Mouse (Mus musculus) liver, embryonic 16.5 days (tissue): ENCODE results near the gene Tmem56. TPM values are rescaled to one million over a fixed set of nuclear protein-coding genes. Genes with fewer than 3 reads are reported as not detected.

Experiments
- ATAC-seq: fragments of 200-750 bp; cut with Nextera tagmentation; 2 replicates; pipeline ENCODE4 v1.8.0; 2017; ENCODE audit warnings: low read depth, mild to moderate bottlenecking, moderate number of reproducible peaks, moderate library complexity
- H3K27ac ChIP-seq: fragments of 300-500 bp; sonication (generic); 2 replicates; pipeline ENCODE4 v1.5.1; 2014; ENCODE audit warnings: mild to moderate bottlenecking, low read length
- H3K27me3 ChIP-seq: fragments of 300-500 bp; sonication (generic); 2 replicates; pipeline ENCODE4 v1.6.1; 2014; ENCODE audit warnings: low read depth, low read length, mixed read lengths; ENCODE audit not compliant: control insufficient read depth, insufficient read depth
- H3K36me3 ChIP-seq: fragments of 300-500 bp; sonication (generic); 2 replicates; pipeline ENCODE4 v1.6.1; 2014; ENCODE audit warnings: mild to moderate bottlenecking; ENCODE audit not compliant: control insufficient read depth, insufficient read depth
- H3K4me1 ChIP-seq: fragments of 300-500 bp; sonication (generic); 2 replicates; pipeline ENCODE4 v1.6.1; 2014; ENCODE audit warnings: low read depth, low read length, mixed read lengths; ENCODE audit not compliant: control insufficient read depth
- H3K4me2 ChIP-seq: fragments of 300-500 bp; sonication (generic); 2 replicates; pipeline ENCODE4 v1.6.1; 2014; ENCODE audit warnings: low read depth, low read length, mixed read lengths
- H3K4me3 ChIP-seq: fragments of 300-500 bp; sonication (generic); 2 replicates; pipeline ENCODE4 v1.5.1; 2014; ENCODE audit warnings: low read depth, mild to moderate bottlenecking, low read length
- H3K9ac ChIP-seq: fragments of 300-500 bp; sonication (generic); 2 replicates; pipeline ENCODE4 v1.6.1; 2014; ENCODE audit warnings: low read depth, low read length
- H3K9me3 ChIP-seq: fragments of 300-500 bp; sonication (generic); replicated peaks from 2 replicates; pipeline ENCODE4 v1.6.1; 2016; ENCODE audit warnings: low read length; ENCODE audit not compliant: control insufficient read depth
- WGBS: fragments of 180-500 bp; shearing (Covaris S2); extraction: QIAGEN DNeasy Blood & Tissue Kit; methylation state at CpG from one replicate; pipeline ENCODE4 v1.1.7; 2014; ENCODE audit not compliant: insufficient replicate concordance; 5-methylcytosine and 5-hydroxymethylcytosine counted together
- polyA plus RNA-seq: library from polyadenylated mRNA; unstranded; fragments of >200 nt; fragmentation: Nextera tagmentation; extraction: Ambion mirVana; gene quantifications from 2 replicates; pipeline ENCODE4 v1.2.1, GENCODE M21; 2015

The Tmem56 gene
- polyA plus RNA-seq, 1 experiment from 2014 or later = 12.8 TPM

- Histone ChIP-seq H3K9me3 (no peaks in the 10 kb centered on the region), H3K36me3 (no peaks in the 10 kb centered on the region), H3K4me2 (peak overlapping the region; percentile 66), H3K4me1 (peaks cover 49% of the 10 kb centered on the region), H3K9ac (peak overlapping the region; percentile 58), H3K27ac (peak overlapping the region; percentile 93), H3K4me3 (peak overlapping the region; percentile 18; the same call in 1 of the 2 replicates), H3K27me3 (no peaks in the 10 kb centered on the region; the same call in 1 of the 2 replicates)
- ATAC-seq = peak; percentile 47
- WGBS = 48% methylated on average over 5 of the region's 5 CpGs
Observed at GRCm38 (mm10) chr3:121267283-121267682, 15.6 kb downstream of the Tmem56 start.

GRCm38 (mm10) chr3:121264242-121264641, 18.7 kb downstream of the Tmem56 start:
- Histone ChIP-seq H3K9me3 (no peaks in the 10 kb centered on the region), H3K4me1 (peaks cover 67% of the 10 kb centered on the region), H3K27me3 (no peaks in the 10 kb centered on the region; the same call in none of the 2 replicates), H3K36me3 (no peaks in the 10 kb centered on the region), H3K27ac (peak overlapping the region; percentile 90), H3K4me2 (peak overlapping the region; percentile 98), H3K9ac (peak overlapping the region; percentile 51; the same call in 1 of the 2 replicates), H3K4me3 (0 out of 2 replicates have a peak overlapping the region, but pooled peaks have one; percentile 18)
- WGBS = 12% methylated on average over 6 of the region's 6 CpGs
- ATAC-seq = peak; percentile 57

- peak overlapping the region; percentile 92 for H3K27ac ChIP-seq
- WGBS = 1% methylated on average over 20 of the region's 20 CpGs
- ATAC-seq = peak; percentile 47
- no peaks in the 10 kb centered on the region; the same call in none of the 2 replicates for H3K27me3 ChIP-seq
- peak overlapping the region; percentile 97 for H3K9ac ChIP-seq
- no peaks in the 10 kb centered on the region for H3K36me3 ChIP-seq
- peak overlapping the region; percentile 94 for H3K4me3 ChIP-seq
- H3K4me1 ChIP-seq = peaks cover 73% of the 10 kb centered on the region
- H3K4me2 ChIP-seq = peak overlapping the region; percentile 98
- no peaks in the 10 kb centered on the region for H3K9me3 ChIP-seq
Observed at GRCm38 (mm10) chr3:121263205-121263548, 19.7 kb downstream of the Tmem56 start.

GRCm38 (mm10) chr3:121262521-121263204, 20.2 kb downstream of the Tmem56 start:
- peak overlapping the region; percentile 94 for H3K4me3 ChIP-seq
- no peaks in the 10 kb centered on the region for H3K36me3 ChIP-seq
- peaks cover 68% of the 10 kb centered on the region for H3K4me1 ChIP-seq
- under 1% methylated on average over 87 of the region's 97 CpGs for WGBS
- H3K27me3 ChIP-seq = no peaks in the 10 kb centered on the region; the same call in none of the 2 replicates
- ATAC-seq = peak; percentile 77
- peak overlapping the region; percentile 92 for H3K27ac ChIP-seq
- H3K9ac ChIP-seq = peak overlapping the region; percentile 97
- H3K9me3 ChIP-seq = no peaks in the 10 kb centered on the region
- peak overlapping the region; percentile 98 for H3K4me2 ChIP-seq

GRCm38 (mm10) chr3:121261939-121262520, 20.9 kb downstream of the Tmem56 start:
- Histone ChIP-seq H3K36me3 (no peaks in the 10 kb centered on the region), H3K9me3 (no peaks in the 10 kb centered on the region), H3K27me3 (no peaks in the 10 kb centered on the region; the same call in none of the 2 replicates), H3K9ac (peak overlapping the region; percentile 97), H3K4me3 (peak overlapping the region; percentile 94), H3K4me1 (peaks cover 64% of the 10 kb centered on the region), H3K4me2 (peak overlapping the region; percentile 98), H3K27ac (peak overlapping the region; percentile 92)
- WGBS = 4% methylated on average over 21 of the region's 21 CpGs
- no peak for ATAC-seq

GRCm38 (mm10) chr3:121261251-121261650, 21.6 kb downstream of the Tmem56 start:
- Histone ChIP-seq H3K36me3 (no peaks in the 10 kb centered on the region), H3K4me1 (peaks cover 57% of the 10 kb centered on the region), H3K27ac (peak overlapping the region; percentile 84), H3K27me3 (no peaks in the 10 kb centered on the region; the same call in none of the 2 replicates), H3K4me2 (peak overlapping the region; percentile 65), H3K4me3 (peak overlapping the region; percentile 94), H3K9me3 (no peaks in the 10 kb centered on the region), H3K9ac (peak overlapping the region; percentile 63)
- peak; percentile 25 for ATAC-seq
- 32% methylated on average over 7 of the region's 7 CpGs for WGBS

- Histone ChIP-seq H3K27ac (peak overlapping the region; percentile 84), H3K9ac (peak overlapping the region; percentile 63), H3K4me3 (peak overlapping the region; percentile 94), H3K9me3 (no peaks in the 10 kb centered on the region), H3K4me2 (peak overlapping the region; percentile 65), H3K4me1 (peaks cover 54% of the 10 kb centered on the region), H3K27me3 (no peaks in the 10 kb centered on the region; the same call in none of the 2 replicates), H3K36me3 (no peaks in the 10 kb centered on the region)
- no peak for ATAC-seq
- 37% methylated on average over 1 of the region's 1 CpGs for WGBS
Observed at GRCm38 (mm10) chr3:121260831-121261230, 22.1 kb downstream of the Tmem56 start.

- no peaks in the 10 kb centered on the region; the same call in none of the 2 replicates for H3K27me3 ChIP-seq
- peaks cover 48% of the 10 kb centered on the region for H3K4me1 ChIP-seq
- H3K4me3 ChIP-seq = peak overlapping the region; percentile 94
- no peak for ATAC-seq
- 79% methylated on average over 7 of the region's 7 CpGs for WGBS
- peak overlapping the region; percentile 28 for H3K9ac ChIP-seq
- H3K27ac ChIP-seq = peak overlapping the region; percentile 84
- H3K9me3 ChIP-seq = no peaks in the 10 kb centered on the region
- H3K36me3 ChIP-seq = no peaks in the 10 kb centered on the region
- H3K4me2 ChIP-seq = peak overlapping the region; percentile 65
Observed at GRCm38 (mm10) chr3:121260041-121260440, 22.9 kb downstream of the Tmem56 start.
